Mouse (Mus musculus) small intestine, adult 2 months (tissue): ENCODE data around the gene Gatad2a. TPM values are rescaled to one million over a fixed set of nuclear protein-coding genes. Genes with fewer than 3 reads are reported as not detected.

Experiments used
- H3K27ac ChIP-seq: fragments of 200-500 bp; 2 replicates; pipeline ENCODE4 v1.5.1; 2012; ENCODE audit warnings: low read depth, low read length, control low read depth, inconsistent platforms; ENCODE audit not compliant: insufficient read depth
- H3K27me3 ChIP-seq: fragments of 200-500 bp; 2 replicates; pipeline ENCODE4 v1.6.1; 2012; ENCODE audit warnings: mild to moderate bottlenecking, moderate library complexity, low read length, inconsistent platforms; ENCODE audit not compliant: control insufficient read depth, insufficient read depth
- H3K36me3 ChIP-seq: fragments of 200-500 bp; 2 replicates; pipeline ENCODE4 v1.6.1; 2012; ENCODE audit warnings: mild to moderate bottlenecking, low read length, control low read depth, inconsistent platforms; ENCODE audit not compliant: control insufficient read depth, insufficient read depth
- H3K4me1 ChIP-seq: fragments of 200-500 bp; 2 replicates; pipeline ENCODE4 v1.6.1; 2012; ENCODE audit warnings: low read length, inconsistent platforms, mixed read lengths; ENCODE audit not compliant: control insufficient read depth, insufficient read depth, insufficient read length
- H3K4me3 ChIP-seq: fragments of 200-500 bp; 2 replicates; pipeline ENCODE4 v1.5.1; 2012; ENCODE audit warnings: low read depth, mild to moderate bottlenecking, control low read depth, inconsistent platforms, low read length, moderate library complexity
- CTCF ChIP-seq: fragments of 200-500 bp; IDR thresholded peaks from 2 replicates; pipeline ENCODE4 v1.5.1; 2012; ENCODE audit warnings: low read depth, mild to moderate bottlenecking, control low read depth, inconsistent platforms, low read length, moderate library complexity, mixed read lengths; ENCODE audit not compliant: insufficient replicate concordance, insufficient read length; ENCODE audit errors: extremely low read depth
- POLR2A ChIP-seq: fragments of 200-500 bp; IDR thresholded peaks from 2 replicates; pipeline ENCODE4 v1.6.1; 2012; ENCODE audit warnings: low read depth, mild to moderate bottlenecking, control low read depth, inconsistent platforms, low read length, moderate library complexity
- WGBS: fragments of 180-500 bp; shearing (Covaris S2); methylation state at CpG from one replicate; pipeline ENCODE4 v1.1.7; 2018; 5-methylcytosine and 5-hydroxymethylcytosine counted together
- polyA plus RNA-seq: library from polyadenylated mRNA; depleted of rRNA; stranded (reverse); fragments of >200 nt; gene quantifications from 2 replicates; pipeline ENCODE4 v1.2.3, GENCODE M21; 2012

Gatad2a gene
- polyA plus RNA-seq, 1 experiment, result 101 TPM

- WGBS, result 17% methylated on average over 37 of the region's 37 CpGs
- TF ChIP-seq CTCF (no peak), POLR2A (no peak)
- Histone ChIP-seq H3K4me3 (no peak overlapping the region), H3K27ac (no peak overlapping the region), H3K4me1 (peaks cover 13% of the 10 kb centered on the region), H3K27me3 (peaks cover 56% of the 10 kb centered on the region), H3K36me3 (no peaks in the 10 kb centered on the region)
Measured at GRCm38 (mm10) chr8:69880841-69881240, 115.3 kb downstream of the Gatad2a start.

DNA sequence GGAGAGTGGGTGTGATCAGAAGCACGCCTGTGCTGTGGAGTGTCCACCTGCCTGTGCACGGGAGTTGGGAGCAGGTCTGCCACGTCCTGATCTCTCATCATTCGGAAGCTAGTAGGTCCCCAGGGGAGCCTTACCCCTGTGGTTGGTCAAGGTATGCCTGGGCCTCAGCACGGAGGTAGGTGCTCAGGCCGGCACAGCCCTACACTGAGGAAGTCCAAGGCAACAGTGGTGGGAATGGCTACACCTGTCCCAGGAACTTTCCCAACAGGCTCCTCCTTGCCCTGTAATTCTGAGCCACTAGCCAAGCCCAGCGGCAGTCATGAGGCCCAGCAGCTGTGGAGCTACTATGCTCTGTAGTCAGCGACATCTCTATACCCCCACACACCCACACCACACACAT is 116.5 kb downstream of the Gatad2a start:
- WGBS, result 43% methylated on average over 8 of the region's 8 CpGs
- TF ChIP-seq POLR2A, result no peak
- no peak for TF ChIP-seq CTCF
- H3K27ac ChIP-seq, result no peak overlapping the region
- H3K4me3 ChIP-seq, result no peak overlapping the region
- H3K36me3 ChIP-seq, result no peaks in the 10 kb centered on the region
- H3K4me1 ChIP-seq, result peaks cover 13% of the 10 kb centered on the region
- peaks cover 50% of the 10 kb centered on the region for H3K27me3 ChIP-seq

- Histone ChIP-seq H3K27ac (no peak overlapping the region), H3K27me3 (peaks cover 36% of the 10 kb centered on the region), H3K4me1 (peaks cover 13% of the 10 kb centered on the region), H3K36me3 (no peaks in the 10 kb centered on the region), H3K4me3 (no peak overlapping the region)
- TF ChIP-seq CTCF (no peak), POLR2A (no peak)
- WGBS, result 71% methylated on average over 3 of the region's 3 CpGs
Measured at GRCm38 (mm10) chr8:69877992-69878391, 118.2 kb downstream of the Gatad2a start.

DNA sequence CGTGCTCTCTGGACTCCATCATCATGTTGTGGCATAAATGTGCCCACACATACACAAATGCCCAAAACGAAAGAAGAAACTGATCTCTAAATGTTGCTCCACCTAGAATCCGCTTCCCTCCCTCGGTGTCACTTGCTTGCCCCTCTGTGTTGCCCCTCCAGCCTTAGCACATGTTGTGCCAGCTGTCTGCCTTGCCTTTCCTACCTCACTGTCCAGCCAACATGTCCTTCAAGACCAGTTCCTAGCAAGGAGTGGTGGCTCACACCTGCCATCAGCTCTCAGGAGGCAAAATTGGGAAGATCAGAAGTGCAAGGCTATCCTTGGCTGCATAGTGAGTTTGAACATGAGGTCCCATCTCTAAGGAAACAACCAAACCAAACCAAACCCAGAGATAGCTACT is 118.8 kb downstream of the Gatad2a start:
- TF ChIP-seq POLR2A (no peak), CTCF (no peak)
- Histone ChIP-seq H3K4me1 (peaks cover 10% of the 10 kb centered on the region), H3K4me3 (no peak overlapping the region), H3K36me3 (no peaks in the 10 kb centered on the region), H3K27me3 (peaks cover 31% of the 10 kb centered on the region), H3K27ac (no peak overlapping the region)
- WGBS, result 89% methylated on average over 4 of the region's 4 CpGs

GRCm38 (mm10) chr8:69876967-69877366 is 119.2 kb downstream of the Gatad2a start:
- Histone ChIP-seq H3K4me1 (peaks cover 6% of the 10 kb centered on the region), H3K27me3 (peaks cover 26% of the 10 kb centered on the region), H3K36me3 (no peaks in the 10 kb centered on the region), H3K27ac (no peak overlapping the region), H3K4me3 (no peak overlapping the region)
- TF ChIP-seq CTCF (no peak), POLR2A (no peak)
- WGBS, result 80% methylated on average over 10 of the region's 10 CpGs

DNA sequence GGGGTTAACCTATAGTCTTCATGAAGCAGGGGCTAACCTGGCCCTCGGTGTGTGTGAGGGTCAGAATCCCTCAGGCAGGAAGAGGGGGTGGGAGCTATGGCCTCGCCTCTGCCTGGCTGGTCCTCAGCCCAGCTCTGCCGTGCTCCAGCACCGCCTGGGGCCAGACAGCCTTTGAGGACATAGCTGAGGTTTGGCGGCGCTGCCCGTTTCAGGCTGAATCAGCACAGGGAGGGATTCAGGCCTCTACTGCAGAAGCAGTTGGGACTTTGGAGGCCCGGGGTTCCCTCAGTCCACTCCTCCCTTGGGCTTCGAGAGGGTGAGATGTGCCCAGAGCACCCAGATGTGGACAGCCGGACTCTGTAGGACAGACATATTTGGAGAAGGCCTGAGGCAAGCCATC is 120.1 kb downstream of the Gatad2a start:
- H3K36me3 ChIP-seq, result no peaks in the 10 kb centered on the region
- H3K4me1 ChIP-seq, result no peaks in the 10 kb centered on the region; the same call in 1 of the 2 replicates
- 56% methylated on average over 10 of the region's 10 CpGs for WGBS
- H3K4me3 ChIP-seq, result no peak overlapping the region
- H3K27ac ChIP-seq, result no peak overlapping the region
- TF ChIP-seq CTCF (no peak), POLR2A (no peak)
- peaks cover 18% of the 10 kb centered on the region for H3K27me3 ChIP-seq

DNA sequence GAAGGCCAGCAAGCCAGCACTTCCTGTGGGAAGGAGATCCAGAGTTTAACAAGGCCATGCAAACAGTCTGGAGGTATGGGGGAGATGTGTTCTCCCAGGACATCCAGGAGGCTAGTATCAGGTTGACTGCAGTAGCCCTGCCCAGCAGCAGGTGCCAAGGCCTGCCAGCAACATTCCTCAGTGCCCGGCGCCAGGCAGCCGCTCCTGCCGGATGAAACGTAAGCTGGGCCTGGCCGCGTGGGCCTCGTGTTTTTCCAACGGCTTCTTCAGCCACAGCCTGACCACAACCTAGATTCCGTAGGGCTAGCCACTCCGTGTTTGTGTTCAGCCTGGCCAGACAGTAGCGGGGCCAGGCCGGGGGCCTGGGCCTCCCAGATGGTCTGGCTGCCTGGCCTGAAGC is 121.5 kb downstream of the Gatad2a start:
- TF ChIP-seq POLR2A (no peak), CTCF (no peak)
- Histone ChIP-seq H3K36me3 (no peaks in the 10 kb centered on the region), H3K27ac (no peak overlapping the region), H3K27me3 (peaks cover 4% of the 10 kb centered on the region), H3K4me1 (no peaks in the 10 kb centered on the region), H3K4me3 (no peak overlapping the region)
- 81% methylated on average over 13 of the region's 13 CpGs for WGBS

DNA sequence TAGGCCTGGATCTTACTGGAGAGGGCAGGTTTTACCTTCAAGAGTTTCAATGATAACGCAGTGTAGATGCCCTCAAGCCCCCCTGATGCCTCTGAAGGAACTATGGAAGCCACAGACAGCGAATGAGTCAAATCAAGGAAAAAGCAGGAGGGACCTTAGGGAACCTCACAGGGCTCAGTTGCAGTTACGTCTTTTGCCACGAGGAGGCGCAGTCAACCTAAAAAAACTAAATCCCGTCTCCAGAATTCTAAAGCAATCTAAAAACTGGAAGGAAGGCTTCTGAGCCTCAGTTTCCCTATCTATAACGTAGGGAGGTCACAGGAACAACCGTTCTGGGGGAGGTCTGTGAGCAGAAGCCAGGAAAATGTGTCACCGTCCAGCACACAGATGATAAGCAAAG is 122.0 kb downstream of the Gatad2a start:
- Histone ChIP-seq H3K36me3 (no peaks in the 10 kb centered on the region), H3K4me1 (no peaks in the 10 kb centered on the region), H3K4me3 (no peak overlapping the region), H3K27me3 (no peaks in the 10 kb centered on the region), H3K27ac (no peak overlapping the region)
- 9% methylated on average over 9 of the region's 9 CpGs for WGBS
- TF ChIP-seq CTCF (peak; percentile 81; the same call in 1 of the 2 replicates), POLR2A (no peak)
